Mouse (Mus musculus) embryonic facial prominence, embryonic 12.5 days (tissue): ENCODE data around the gene Myo15. TPM values are rescaled to one million over a fixed set of nuclear protein-coding genes. Genes with fewer than 3 reads are reported as not detected.

Experiments
- ATAC-seq: fragments of 200-750 bp; cut with Nextera tagmentation; 2 replicates; pipeline ENCODE4 v1.8.0; 2017; ENCODE audit not compliant: insufficient number of reproducible peaks, insufficient read depth, low FRiP score, low TSS enrichment
- H3K27ac ChIP-seq: fragments of 300-500 bp; sonication (generic); 2 replicates; pipeline ENCODE4 v1.5.1; 2016; ENCODE audit warnings: mild to moderate bottlenecking
- H3K27me3 ChIP-seq: fragments of 300-500 bp; sonication (generic); 2 replicates; pipeline ENCODE4 v1.6.1; 2016; ENCODE audit warnings: mild to moderate bottlenecking, moderate library complexity
- H3K36me3 ChIP-seq: fragments of 300-500 bp; sonication (generic); 2 replicates; pipeline ENCODE4 v1.6.1; 2016; ENCODE audit warnings: mild to moderate bottlenecking
- H3K4me1 ChIP-seq: fragments of 300-500 bp; sonication (generic); 2 replicates; pipeline ENCODE4 v1.6.1; 2016
- H3K4me2 ChIP-seq: fragments of 300-500 bp; sonication (generic); replicated peaks from 2 replicates; pipeline ENCODE4 v1.6.1; 2016; ENCODE audit warnings: mild to moderate bottlenecking, moderate library complexity
- H3K4me3 ChIP-seq: fragments of 300-500 bp; sonication (generic); 2 replicates; pipeline ENCODE4 v1.5.1; 2016; ENCODE audit warnings: mild to moderate bottlenecking
- H3K9ac ChIP-seq: fragments of 300-500 bp; sonication (generic); 2 replicates; pipeline ENCODE4 v1.6.1; 2016; ENCODE audit warnings: mild to moderate bottlenecking, moderate library complexity
- H3K9me3 ChIP-seq: fragments of 300-500 bp; sonication (generic); 2 replicates; pipeline ENCODE4 v1.6.1; 2016; ENCODE audit warnings: mild to moderate bottlenecking, moderate library complexity
- WGBS: fragments of 180-500 bp; shearing (Covaris S2); methylation state at CpG from one replicate; pipeline ENCODE4 v1.1.7; 2016; 5-methylcytosine and 5-hydroxymethylcytosine counted together
- polyA plus RNA-seq: library from polyadenylated mRNA; unstranded; fragments of >200 nt; fragmentation: Nextera tagmentation; extraction: Ambion mirVana; gene quantifications from 2 replicates; pipeline ENCODE4 v1.2.1, GENCODE M21; 2016

Gene Myo15
- polyA plus RNA-seq, 1 experiment from 2014 or later: 0.63 TPM

GRCm38 (mm10) chr11:60454080-60454744, 14.9 kb upstream of the Myo15 start, which contains the start of gene Drg2:
TSS of gene Drg2 (plus strand) at chr11:60454591.
- peaks cover 25% of the 10 kb centered on the region for H3K36me3 ChIP-seq
- peaks cover 11% of the 10 kb centered on the region for H3K4me1 ChIP-seq
- H3K27ac ChIP-seq: 0 out of 2 replicates have a peak within 1 kb of the TSS, but pooled peaks have one; percentile 46
- H3K27me3 ChIP-seq: no peaks in the 10 kb centered on the region
- no peaks in the 10 kb centered on the region for H3K9me3 ChIP-seq
- WGBS: 5% methylated on average over 27 of the region's 27 CpGs
- H3K4me2 ChIP-seq: peak within 1 kb of the TSS; percentile 84
- ATAC-seq: peak; percentile 80
- H3K4me3 ChIP-seq: peak within 1 kb of the TSS; percentile 58
- H3K9ac ChIP-seq: peak within 1 kb of the TSS; percentile 73

GRCm38 (mm10) chr11:60454745-60455087, 14.4 kb upstream of the Myo15 start:
- ATAC-seq: no peak
- Histone ChIP-seq H3K9ac (peak overlapping the region; percentile 73), H3K27me3 (no peaks in the 10 kb centered on the region), H3K27ac (0 out of 2 replicates have a peak overlapping the region, but pooled peaks have one; percentile 46), H3K36me3 (peaks cover 30% of the 10 kb centered on the region), H3K4me3 (peak overlapping the region; percentile 58), H3K4me2 (peak overlapping the region; percentile 84), H3K9me3 (no peaks in the 10 kb centered on the region), H3K4me1 (peaks cover 11% of the 10 kb centered on the region)
- under 1% methylated on average over 17 of the region's 17 CpGs for WGBS

- no peak overlapping the region for H3K4me2 ChIP-seq
- 92% methylated on average over 1 of the region's 1 CpGs for WGBS
- H3K4me3 ChIP-seq: no peak overlapping the region
- H3K27me3 ChIP-seq: no peaks in the 10 kb centered on the region
- no peak for ATAC-seq
- H3K4me1 ChIP-seq: peaks cover 11% of the 10 kb centered on the region
- no peaks in the 10 kb centered on the region for H3K9me3 ChIP-seq
- H3K27ac ChIP-seq: no peak overlapping the region
- no peak overlapping the region for H3K9ac ChIP-seq
- peaks cover 63% of the 10 kb centered on the region for H3K36me3 ChIP-seq
These were observed 11.2 kb upstream of the Myo15 start for GRCm38 (mm10) chr11:60457973-60458372.

GRCm38 (mm10) chr11:60465943-60466380, 3.2 kb upstream of the Myo15 start:
- Histone ChIP-seq H3K4me3 (no peak overlapping the region), H3K36me3 (peaks cover 95% of the 10 kb centered on the region), H3K4me2 (no peak overlapping the region), H3K27ac (no peak overlapping the region), H3K27me3 (no peaks in the 10 kb centered on the region), H3K4me1 (no peaks in the 10 kb centered on the region), H3K9ac (no peak overlapping the region), H3K9me3 (no peaks in the 10 kb centered on the region)
- ATAC-seq: no peak
- 93% methylated on average over 2 of the region's 2 CpGs for WGBS

DNA sequence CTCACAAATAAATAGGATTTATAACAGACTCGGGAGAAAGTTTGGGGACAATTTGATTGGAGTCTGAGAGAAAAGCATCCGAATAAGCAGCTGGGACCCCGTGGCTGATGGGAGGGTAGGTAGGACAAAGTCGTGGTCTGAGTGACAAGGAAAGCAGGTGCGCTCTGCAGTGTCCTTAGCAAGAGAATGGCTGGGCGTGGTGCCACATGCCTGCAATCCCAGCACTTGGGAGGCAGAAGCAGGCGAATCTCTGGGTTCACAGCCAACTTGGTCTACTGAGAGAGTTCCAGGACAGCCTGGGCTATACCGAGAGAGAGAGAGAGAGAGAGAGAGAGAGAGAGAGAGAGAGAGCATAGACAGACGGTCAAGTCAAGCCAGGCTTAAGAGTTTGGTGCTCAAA, 1.6 kb downstream of the Myo15 start:
- Histone ChIP-seq H3K36me3 (peaks cover 50% of the 10 kb centered on the region), H3K9ac (no peak overlapping the region), H3K4me3 (no peak overlapping the region), H3K27ac (no peak overlapping the region), H3K27me3 (no peaks in the 10 kb centered on the region), H3K9me3 (no peaks in the 10 kb centered on the region), H3K4me2 (no peak overlapping the region), H3K4me1 (no peaks in the 10 kb centered on the region)
- 84% methylated on average over 9 of the region's 9 CpGs for WGBS
- no peak for ATAC-seq

GRCm38 (mm10) chr11:60474534-60474933, 5.4 kb downstream of the Myo15 start:
- Histone ChIP-seq H3K4me3 (no peak overlapping the region), H3K9me3 (no peaks in the 10 kb centered on the region), H3K4me2 (no peak overlapping the region), H3K36me3 (peaks cover 14% of the 10 kb centered on the region), H3K27me3 (no peaks in the 10 kb centered on the region), H3K27ac (no peak overlapping the region), H3K9ac (no peak overlapping the region), H3K4me1 (no peaks in the 10 kb centered on the region)
- 82% methylated on average over 5 of the region's 5 CpGs for WGBS
- ATAC-seq: no peak

GRCm38 (mm10) chr11:60475668-60476362, 6.7 kb downstream of the Myo15 start:
- H3K27ac ChIP-seq: no peak overlapping the region
- no peaks in the 10 kb centered on the region for H3K4me1 ChIP-seq
- no peaks in the 10 kb centered on the region; the same call in 1 of the 2 replicates for H3K27me3 ChIP-seq
- 88% methylated on average over 5 of the region's 5 CpGs for WGBS
- no peak overlapping the region for H3K9ac ChIP-seq
- no peak overlapping the region for H3K4me3 ChIP-seq
- ATAC-seq: no peak
- H3K4me2 ChIP-seq: no peak overlapping the region
- 0 out of 2 replicates have a peak, but pooled peaks cover 3% of the 10 kb centered on the region for H3K36me3 ChIP-seq
- no peaks in the 10 kb centered on the region for H3K9me3 ChIP-seq

GRCm38 (mm10) chr11:60478121-60478520, 9.0 kb downstream of the Myo15 start:
- H3K4me2 ChIP-seq: peak overlapping the region; percentile 36
- no peak overlapping the region for H3K4me3 ChIP-seq

DNA sequence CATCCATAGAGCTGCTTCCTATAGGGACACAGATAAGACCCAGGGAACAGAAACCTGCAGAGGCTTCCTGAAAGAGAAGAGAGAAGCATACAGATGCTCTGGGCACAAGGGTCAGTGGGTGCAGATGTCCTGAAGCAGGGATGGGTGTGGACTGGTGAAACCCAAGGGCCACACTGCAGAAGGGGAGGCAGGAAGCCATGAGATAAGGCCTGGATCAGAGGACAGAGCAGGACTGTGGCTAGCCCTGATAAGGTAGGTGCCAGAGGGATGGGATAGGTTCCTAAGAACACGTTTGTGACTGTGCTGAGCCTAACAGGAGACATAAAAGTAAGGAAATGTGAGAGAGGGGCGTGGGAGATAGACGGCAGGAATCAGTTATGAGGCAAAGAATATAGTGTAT, 17.1 kb downstream of the Myo15 start:
- ATAC-seq: no peak
- H3K27me3 ChIP-seq: no peaks in the 10 kb centered on the region
- 72% methylated on average over 3 of the region's 3 CpGs for WGBS
- no peaks in the 10 kb centered on the region for H3K9me3 ChIP-seq
- H3K4me2 ChIP-seq: no peak overlapping the region
- H3K36me3 ChIP-seq: no peaks in the 10 kb centered on the region
- no peaks in the 10 kb centered on the region for H3K4me1 ChIP-seq
- no peak overlapping the region for H3K27ac ChIP-seq
- H3K9ac ChIP-seq: no peak overlapping the region
- no peak overlapping the region for H3K4me3 ChIP-seq

More at GRCm38 (mm10) chr11:60478121-60478520, 9.0 kb downstream of the Myo15 start:
- no peaks in the 10 kb centered on the region for H3K9me3 ChIP-seq
- H3K27me3 ChIP-seq: no peaks in the 10 kb centered on the region; the same call in 1 of the 2 replicates
- H3K27ac ChIP-seq: no peak overlapping the region
- no peaks in the 10 kb centered on the region for H3K36me3 ChIP-seq
- no peak overlapping the region for H3K9ac ChIP-seq
- H3K4me1 ChIP-seq: no peaks in the 10 kb centered on the region
- 33% methylated on average over 17 of the region's 17 CpGs for WGBS
- ATAC-seq: no peak

GRCm38 (mm10) chr11:60492726-60493125, 23.6 kb downstream of the Myo15 start:
- Histone ChIP-seq H3K9ac (no peak overlapping the region), H3K27me3 (0 out of 2 replicates have a peak, but pooled peaks cover 4% of the 10 kb centered on the region)
- 81% methylated on average over 5 of the region's 5 CpGs for WGBS

GRCm38 (mm10) chr11:60495692-60496091, 26.6 kb downstream of the Myo15 start:
- H3K9ac ChIP-seq: no peak overlapping the region
- H3K27me3 ChIP-seq: 0 out of 2 replicates have a peak, but pooled peaks cover 4% of the 10 kb centered on the region
- no peak overlapping the region for H3K27ac ChIP-seq
- no peak overlapping the region for H3K4me2 ChIP-seq
- H3K9me3 ChIP-seq: no peaks in the 10 kb centered on the region
- 63% methylated on average over 2 of the region's 2 CpGs for WGBS
- H3K4me1 ChIP-seq: no peaks in the 10 kb centered on the region
- no peaks in the 10 kb centered on the region for H3K36me3 ChIP-seq
- no peak for ATAC-seq
- H3K4me3 ChIP-seq: no peak overlapping the region

More at GRCm38 (mm10) chr11:60492726-60493125, 23.6 kb downstream of the Myo15 start:
- H3K4me3 ChIP-seq: no peak overlapping the region
- no peaks in the 10 kb centered on the region for H3K36me3 ChIP-seq
- no peak overlapping the region for H3K4me2 ChIP-seq
- ATAC-seq: no peak
- H3K9me3 ChIP-seq: no peaks in the 10 kb centered on the region
- no peak overlapping the region for H3K27ac ChIP-seq
- no peaks in the 10 kb centered on the region for H3K4me1 ChIP-seq

GRCm38 (mm10) chr11:60507281-60507680, 38.1 kb downstream of the Myo15 start:
- Histone ChIP-seq H3K4me2 (no peak overlapping the region), H3K4me3 (no peak overlapping the region), H3K36me3 (no peaks in the 10 kb centered on the region), H3K4me1 (peaks cover 7% of the 10 kb centered on the region), H3K27me3 (peaks cover 25% of the 10 kb centered on the region), H3K27ac (no peak overlapping the region), H3K9ac (no peak overlapping the region), H3K9me3 (no peaks in the 10 kb centered on the region)
- 79% methylated on average over 13 of the region's 13 CpGs for WGBS
- ATAC-seq: no peak
